Comparison of ENCODE assay signal across 16 mouse cellular contexts in the genomic region with DNA sequence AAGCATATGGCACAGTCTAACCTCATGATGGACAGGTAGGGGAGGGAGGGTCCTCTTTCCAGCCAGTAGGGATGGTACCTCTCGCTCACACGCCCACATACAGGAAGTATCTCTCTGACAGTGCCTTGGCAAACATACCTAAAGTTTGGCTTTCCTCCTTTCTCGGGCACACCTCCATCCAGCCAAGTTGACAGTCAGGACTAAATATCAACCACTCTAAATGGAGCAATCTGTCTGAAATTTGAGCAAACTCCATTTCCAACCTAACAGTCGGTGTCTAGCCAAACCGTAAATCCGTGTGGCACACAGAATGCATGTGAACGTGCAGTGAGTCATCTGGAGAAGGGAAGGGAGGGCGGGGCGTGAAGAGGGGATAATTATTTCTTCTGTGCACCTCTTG. TPM values are rescaled to one million over a fixed set of nuclear protein-coding genes. Genes with fewer than 3 reads are reported as not detected.
DNase-seq lines count a peak whose midpoint lies in the region; ATAC-seq and TF ChIP-seq lines count a peak whose summit lies in the region.
"Had no signal": no experiment of that assay in that cellular context is flagged by ENCODE, and none has a peak within 500 bp of the region (broad histone marks: within the 10 kb centered on the region; RNA-seq: fewer than 3 reads in every experiment).

No protein-coding gene starts in this region.

- peaks cover 4% of the 10 kb centered on the region for H3K79me2 ChIP-seq in C2C12 (ENCODE audit: control insufficient read depth, insufficient read depth)

- 0 out of 2 replicates have a peak overlapping the region, but pooled peaks have one; percentile 30 for H3K27ac ChIP-seq in hindbrain, embryonic 13.5 days
- H3K27ac ChIP-seq in hindbrain, embryonic 16.5 days (ENCODE audit: low read depth, low read length) = no peak overlapping the region
- no peak overlapping the region for H3K27ac ChIP-seq in midbrain, embryonic 11.5 days (ENCODE audit: low read depth, low read length)
- H3K27ac ChIP-seq: heart, embryonic 15.5 days; hindbrain, embryonic 10.5 days; liver, embryonic 15.5 days; midbrain, embryonic 10.5 days had no signal

- no peak overlapping the region for H3K9ac ChIP-seq in hindbrain, embryonic 13.5 days
- H3K9ac ChIP-seq in hindbrain, embryonic 16.5 days (ENCODE audit: low read depth, low read length) = no peak overlapping the region
- no peak overlapping the region for H3K9ac ChIP-seq in midbrain, embryonic 11.5 days (ENCODE audit: low read length)
- H3K9ac ChIP-seq: heart, embryonic 15.5 days; liver, embryonic 15.5 days had no signal

- peaks cover 2% of the 10 kb centered on the region for H3K79me3 ChIP-seq in C2C12 (ENCODE audit: low read depth)

- TF ChIP-seq CTCF in C2C12 (IDR thresholded peaks at IDR 0.05; ENCODE audit: control insufficient read depth, insufficient read depth, insufficient read length) = no peak

- H3K4me3 ChIP-seq in hindbrain, embryonic 13.5 days = no peak overlapping the region
- H3K4me3 ChIP-seq in hindbrain, embryonic 16.5 days (ENCODE audit: low read length) = no peak overlapping the region
- no peak overlapping the region for H3K4me3 ChIP-seq in C2C12 (ENCODE audit: insufficient read depth, poor library complexity, severe bottlenecking)
- H3K4me3 ChIP-seq in midbrain, embryonic 11.5 days (ENCODE audit: low read depth, low read length) = no peak overlapping the region
- H3K4me3 ChIP-seq: heart, embryonic 15.5 days; hindbrain, embryonic 10.5 days; liver, embryonic 15.5 days; midbrain, embryonic 10.5 days had no signal

- peak overlapping the region; percentile 14 for H3ac ChIP-seq in C2C12 (ENCODE audit: control insufficient read depth, insufficient read length, low read depth)

- no peaks in the 10 kb centered on the region for H3K36me3 ChIP-seq in hindbrain, embryonic 13.5 days
- H3K36me3 ChIP-seq in hindbrain, embryonic 16.5 days (ENCODE audit: control insufficient read depth, insufficient read depth, low read length) = no peaks in the 10 kb centered on the region
- H3K36me3 ChIP-seq in C2C12 (ENCODE audit: control insufficient read depth, insufficient read depth) = no peaks in the 10 kb centered on the region
- no peaks in the 10 kb centered on the region for H3K36me3 ChIP-seq in midbrain, embryonic 11.5 days (ENCODE audit: control insufficient read depth, insufficient read depth, low read length)
- H3K36me3 ChIP-seq: heart, embryonic 15.5 days; hindbrain, embryonic 10.5 days; liver, embryonic 15.5 days; midbrain, embryonic 10.5 days had no signal

- H3K9me3 ChIP-seq in hindbrain, embryonic 13.5 days = no peaks in the 10 kb centered on the region
- no peaks in the 10 kb centered on the region for H3K9me3 ChIP-seq in hindbrain, embryonic 16.5 days (ENCODE audit: control insufficient read depth, low read length)
- no peaks in the 10 kb centered on the region for H3K9me3 ChIP-seq in midbrain, embryonic 11.5 days (ENCODE audit: control insufficient read depth, low read length)
- H3K9me3 ChIP-seq: heart, embryonic 15.5 days; hindbrain, embryonic 10.5 days; liver, embryonic 15.5 days; midbrain, embryonic 10.5 days had no signal

- 85% methylated on average over 9 of the region's 9 CpGs for WGBS in hindbrain, embryonic 13.5 days
- 84% methylated on average over 9 of the region's 9 CpGs for WGBS in hindbrain, embryonic 16.5 days
- WGBS in midbrain, embryonic 11.5 days = 85% methylated on average over 9 of the region's 9 CpGs

- ATAC-seq in hindbrain, embryonic 13.5 days (ENCODE audit: low FRiP score) = no peak
- no peak for ATAC-seq in hindbrain, embryonic 16.5 days
- ATAC-seq in midbrain, embryonic 11.5 days (ENCODE audit: low FRiP score) = no peak
- ATAC-seq in megakaryocyte progenitor cell, adult 5-6 weeks (replicated peaks; ENCODE audit: poor library complexity) = no peak

- DNase-seq in NIH3T3 (ENCODE audit: low read depth) = peak; percentile 72
- DNase-seq in induced T-regulatory cell, adult 2 months (ENCODE audit: low read depth) = peak; percentile 32
- DNase-seq in midbrain, embryonic 11.5 days (ENCODE audit: low spot score, missing footprints) = no peak
- DNase-seq: cerebellum, adult 18-20 months; heart, adult 11 months; kidney, adult 11 months; kidney, postnatal 25 days; lung, postnatal 10 days had no signal

- peaks cover 38% of the 10 kb centered on the region for H3K4me1 ChIP-seq in hindbrain, embryonic 13.5 days (replicated peaks)
- H3K4me1 ChIP-seq in hindbrain, embryonic 16.5 days (ENCODE audit: control insufficient read depth, insufficient read depth, low read depth, low read length) = no peaks in the 10 kb centered on the region; the same call in 1 of the 2 replicates
- no peaks in the 10 kb centered on the region for H3K4me1 ChIP-seq in midbrain, embryonic 11.5 days (ENCODE audit: control insufficient read depth, insufficient read depth, low read length)
- H3K4me1 ChIP-seq: heart, embryonic 15.5 days had no signal

- no peaks in the 10 kb centered on the region for H3K27me3 ChIP-seq in hindbrain, embryonic 13.5 days
- no peaks in the 10 kb centered on the region for H3K27me3 ChIP-seq in hindbrain, embryonic 16.5 days (replicated peaks; ENCODE audit: control insufficient read depth, insufficient read depth, low read length)
- no peaks in the 10 kb centered on the region for H3K27me3 ChIP-seq in C2C12 (ENCODE audit: control insufficient read depth, insufficient read depth, insufficient read length)
- no peaks in the 10 kb centered on the region for H3K27me3 ChIP-seq in midbrain, embryonic 11.5 days (ENCODE audit: control insufficient read depth, insufficient read depth, low read length)
- H3K27me3 ChIP-seq: heart, embryonic 15.5 days; liver, embryonic 15.5 days had no signal

- no peak overlapping the region for H3K4me2 ChIP-seq in hindbrain, embryonic 13.5 days
- H3K4me2 ChIP-seq in hindbrain, embryonic 16.5 days (ENCODE audit: low read length) = no peak overlapping the region
- no peak overlapping the region for H3K4me2 ChIP-seq in midbrain, embryonic 11.5 days
- H3K4me2 ChIP-seq: heart, embryonic 15.5 days; liver, embryonic 15.5 days had no signal

TF ChIP-seq in C2C12, 6 proteins besides CTCF, POLR2A, EP300 and RAD21:
- TF ChIP-seq USF1 (IDR thresholded peaks at IDR 0.05; ENCODE audit: low read depth) (no peak), MAX (IDR thresholded peaks at IDR 0.05) (peak; percentile 18)

RNA-seq across cellular contexts. Expression of gene Hspa8, which starts 54.0 kb away (rescaled TPM):
- 2,762 and 2,865 TPM in 2 replicates for polyA plus RNA-seq in hindbrain, embryonic 13.5 days (2015; fragmentation: Nextera tagmentation; extraction: Ambion mirVana)
- 3,309 and 3,384 TPM in 2 replicates for polyA plus RNA-seq in hindbrain, embryonic 16.5 days (2015; fragmentation: Nextera tagmentation; extraction: Ambion mirVana)
- 1,815 TPM for polyA plus RNA-seq in C2C12 (2012; fragmentation: generic; extraction: Trizol)
- polyA plus RNA-seq in midbrain, embryonic 11.5 days (2014; fragmentation: Nextera tagmentation; extraction: Ambion mirVana) = 3,704 and 3,886 TPM in 2 replicates
- 3,635 and 4,207 TPM in 2 replicates for total RNA-seq in megakaryocyte progenitor cell, adult 5-6 weeks (2015)
- 4,709 and 5,125 TPM in 2 replicates for total RNA-seq in megakaryocyte progenitor cell, adult 5-6 weeks (2017)
